Mouse (Mus musculus): ENCODE measurements around the gene Zfp955a. TPM values are rescaled to one million over a fixed set of nuclear protein-coding genes. Genes with fewer than 3 reads are reported as not detected.

Gene Zfp955a
- polyA plus RNA-seq, 1 experiment from 2014 or later: 20.5 TPM

Other genes with a start within 250 kb of the Zfp955a start
- gene Zfp763, start 221.7 kb downstream of the Zfp955a start, polyA plus RNA-seq (2014; fragmentation: Nextera tagmentation; extraction: Ambion mirVana): 22.8 and 25.4 TPM in 2 replicates
- gene 4921501E09Rik, start 187.1 kb downstream of the Zfp955a start, polyA plus RNA-seq (2014; fragmentation: Nextera tagmentation; extraction: Ambion mirVana): not detected in 2 replicates
- gene Zfp563, start 165.8 kb downstream of the Zfp955a start, polyA plus RNA-seq (2014; fragmentation: Nextera tagmentation; extraction: Ambion mirVana): 10.7 and 14.1 TPM in 2 replicates
- gene Morc2b, start 115.5 kb downstream of the Zfp955a start, polyA plus RNA-seq (2014; fragmentation: Nextera tagmentation; extraction: Ambion mirVana): not detected in 2 replicates
- not detected in 2 replicates for gene Olfr55, start 86.7 kb downstream of the Zfp955a start, polyA plus RNA-seq (2014; fragmentation: Nextera tagmentation; extraction: Ambion mirVana)
- not detected in 2 replicates for gene Olfr239, start 63.8 kb downstream of the Zfp955a start, polyA plus RNA-seq (2014; fragmentation: Nextera tagmentation; extraction: Ambion mirVana)
- gene Olfr1564, start 33.5 kb downstream of the Zfp955a start, polyA plus RNA-seq (2014; fragmentation: Nextera tagmentation; extraction: Ambion mirVana): 0.03 TPM in 1 of 2 replicates, not detected in the other
- gene Olfr63, start 9.5 kb upstream of the Zfp955a start, polyA plus RNA-seq (2014; fragmentation: Nextera tagmentation; extraction: Ambion mirVana): 0.01 and 0.06 TPM in 2 replicates
- 9.8 and 9.9 TPM in 2 replicates for gene Zfp955b, start 34.4 kb upstream of the Zfp955a start, polyA plus RNA-seq (2014; fragmentation: Nextera tagmentation; extraction: Ambion mirVana)
- 20.6 and 23.7 TPM in 2 replicates for gene Zfp81, start 103.7 kb upstream of the Zfp955a start, polyA plus RNA-seq (2014; fragmentation: Nextera tagmentation; extraction: Ambion mirVana)
- 22.8 and 23.7 TPM in 2 replicates for gene Zfp101, start 139.5 kb upstream of the Zfp955a start, polyA plus RNA-seq (2014; fragmentation: Nextera tagmentation; extraction: Ambion mirVana)
- gene Actl9, start 177.8 kb upstream of the Zfp955a start, polyA plus RNA-seq (2014; fragmentation: Nextera tagmentation; extraction: Ambion mirVana): not detected in 2 replicates

Measured in midbrain, embryonic 11.5 days (tissue).